ENCODE assay signal across 9 mouse cellular contexts in the genomic region with DNA sequence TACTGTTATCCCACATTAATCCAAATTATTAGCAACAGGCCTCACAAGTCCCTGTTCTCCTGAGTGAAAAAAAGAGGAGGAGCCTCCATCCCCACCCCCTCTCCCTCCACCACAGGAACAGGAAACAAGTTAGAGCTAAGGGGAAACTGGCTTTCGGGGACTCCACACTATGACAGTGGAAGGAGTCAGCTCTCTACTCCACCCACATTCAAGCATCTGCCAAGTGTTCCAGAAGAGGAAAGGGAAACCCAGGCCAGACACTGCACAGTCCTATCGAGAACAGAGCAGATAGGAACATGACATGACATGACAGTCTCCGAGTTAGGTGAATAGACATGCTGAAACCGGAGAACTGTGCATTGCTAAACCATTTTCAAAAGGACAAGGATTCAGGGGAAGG.
DNase-seq lines count a peak whose midpoint lies in the region; ATAC-seq lines count a peak whose summit lies in the region.
"Had no signal": no experiment of that assay in that cellular context is flagged by ENCODE, and none has a peak within 500 bp of the region (broad histone marks: within the 10 kb centered on the region; RNA-seq: fewer than 3 reads in every experiment).

No protein-coding gene starts in this region.

- H3K9me3 ChIP-seq in embryonic facial prominence, embryonic 15.5 days (replicated peaks) = no peaks in the 10 kb centered on the region
- H3K9me3 ChIP-seq in lung, embryonic 15.5 days = no peaks in the 10 kb centered on the region
- no peaks in the 10 kb centered on the region for H3K9me3 ChIP-seq in midbrain, embryonic 15.5 days
- H3K9me3 ChIP-seq in midbrain, embryonic 16.5 days (replicated peaks; ENCODE audit: control insufficient read depth, low read length, poor library complexity, severe bottlenecking) = no peaks in the 10 kb centered on the region

- H3K27me3 ChIP-seq in embryonic facial prominence, embryonic 15.5 days = no peaks in the 10 kb centered on the region
- no peaks in the 10 kb centered on the region for H3K27me3 ChIP-seq in lung, embryonic 15.5 days
- no peaks in the 10 kb centered on the region for H3K27me3 ChIP-seq in midbrain, embryonic 15.5 days (replicated peaks)
- H3K27me3 ChIP-seq in midbrain, embryonic 16.5 days (ENCODE audit: control insufficient read depth, insufficient read depth, low read depth, low read length) = no peaks in the 10 kb centered on the region
- H3K27me3 ChIP-seq: Patski had no signal

- 0 out of 2 replicates have a peak overlapping the region, but pooled peaks have one; percentile 11 for H3K27ac ChIP-seq in embryonic facial prominence, embryonic 15.5 days (replicated peaks)
- H3K27ac ChIP-seq in lung, embryonic 15.5 days = peak overlapping the region; percentile 25
- H3K27ac ChIP-seq in midbrain, embryonic 15.5 days = no peak overlapping the region
- no peak overlapping the region for H3K27ac ChIP-seq in midbrain, embryonic 16.5 days (ENCODE audit: low read length)

- intact Hi-C loops in left cerebral cortex, postnatal 4 days (cut with DNase I) = no loop called here

- no peak overlapping the region for H3K4me3 ChIP-seq in embryonic facial prominence, embryonic 15.5 days (replicated peaks)
- H3K4me3 ChIP-seq in lung, embryonic 15.5 days = no peak overlapping the region
- H3K4me3 ChIP-seq in midbrain, embryonic 15.5 days = no peak overlapping the region
- H3K4me3 ChIP-seq in midbrain, embryonic 16.5 days (ENCODE audit: low read depth, low read length) = no peak overlapping the region

- no peak overlapping the region for H3K4me2 ChIP-seq in embryonic facial prominence, embryonic 15.5 days (replicated peaks)
- H3K4me2 ChIP-seq in lung, embryonic 15.5 days = no peak overlapping the region
- no peak overlapping the region for H3K4me2 ChIP-seq in midbrain, embryonic 15.5 days
- no peak overlapping the region for H3K4me2 ChIP-seq in midbrain, embryonic 16.5 days (ENCODE audit: low read length)

- peak; percentile 78 for ATAC-seq in embryonic facial prominence, embryonic 15.5 days (ENCODE audit: insufficient number of reproducible peaks, low FRiP score, low TSS enrichment, low read depth)
- ATAC-seq in hematopoietic stem cell, adult 5-6 weeks (replicated peaks in 1 of 2; ENCODE audit: insufficient read depth in 1 of 2, low FRiP score in 2 of 2, low TSS enrichment in 1 of 2, low read depth in 1 of 2, poor library complexity in 2 of 2, severe bottlenecking in 2 of 2) = peak; percentile 87 to 91
- peak; percentile 74; the same call in 1 of the 2 replicates for ATAC-seq in lung, embryonic 15.5 days (ENCODE audit: borderline replicate concordance, extremely low read depth, low FRiP score, low TSS enrichment)
- ATAC-seq in midbrain, embryonic 15.5 days (replicated peaks) = no peak
- ATAC-seq in midbrain, embryonic 16.5 days = no peak
- ATAC-seq: Patski had no signal

- H3K4me1 ChIP-seq in embryonic facial prominence, embryonic 15.5 days = peaks cover 30% of the 10 kb centered on the region
- H3K4me1 ChIP-seq in lung, embryonic 15.5 days = peaks cover 61% of the 10 kb centered on the region
- no peaks in the 10 kb centered on the region for H3K4me1 ChIP-seq in midbrain, embryonic 15.5 days
- no peaks in the 10 kb centered on the region for H3K4me1 ChIP-seq in midbrain, embryonic 16.5 days (ENCODE audit: control insufficient read depth, insufficient read depth, low read length)

- no peak overlapping the region for H3K9ac ChIP-seq in embryonic facial prominence, embryonic 15.5 days
- H3K9ac ChIP-seq in lung, embryonic 15.5 days = no peak overlapping the region
- H3K9ac ChIP-seq in midbrain, embryonic 15.5 days = no peak overlapping the region
- H3K9ac ChIP-seq in midbrain, embryonic 16.5 days (ENCODE audit: low read depth, low read length) = no peak overlapping the region

- WGBS in embryonic facial prominence, embryonic 15.5 days = 13% methylated on average over 4 of the region's 4 CpGs
- 26% methylated on average over 4 of the region's 4 CpGs for WGBS in lung, embryonic 15.5 days
- 54% methylated on average over 4 of the region's 4 CpGs for WGBS in midbrain, embryonic 15.5 days
- WGBS in midbrain, embryonic 16.5 days = 49% methylated on average over 4 of the region's 4 CpGs

- peak; percentile 17 to 48 for DNase-seq in left cerebral cortex, adult 18-20 months (ENCODE audit: low spot score in 2 of 2)
- no peak for DNase-seq in left cerebral cortex, postnatal 4 days
- DNase-seq in spleen, adult 18-20 months = no peak

- peaks cover 11% of the 10 kb centered on the region; the same call in 1 of the 2 replicates for H3K36me3 ChIP-seq in embryonic facial prominence, embryonic 15.5 days
- peaks cover 16% of the 10 kb centered on the region; the same call in 1 of the 2 replicates for H3K36me3 ChIP-seq in lung, embryonic 15.5 days
- H3K36me3 ChIP-seq in midbrain, embryonic 15.5 days (replicated peaks) = no peaks in the 10 kb centered on the region
- H3K36me3 ChIP-seq in midbrain, embryonic 16.5 days (ENCODE audit: control insufficient read depth, insufficient read depth, low read length) = no peaks in the 10 kb centered on the region

Comparison
In these comparisons a context has a peak if more than half of its experiments do, and no peak if none do; other contexts are left out.
1. DNase-seq: peak in left cerebral cortex, adult 18-20 months (2 of 2); none in left cerebral cortex, postnatal 4 days (single experiment) and spleen, adult 18-20 months (0 of 2).
2. ATAC-seq: peak in embryonic facial prominence, embryonic 15.5 days (single experiment), hematopoietic stem cell, adult 5-6 weeks (2 of 2) and lung, embryonic 15.5 days (single experiment); none in midbrain, embryonic 15.5 days (single experiment) and midbrain, embryonic 16.5 days (single experiment).
3. H3K27ac ChIP-seq: peak in embryonic facial prominence, embryonic 15.5 days (single experiment) and lung, embryonic 15.5 days (single experiment); none in midbrain, embryonic 15.5 days (single experiment) and midbrain, embryonic 16.5 days (single experiment).